Mouse (Mus musculus): Measurements from ENCODE around the gene Acyp2. TPM values are rescaled to one million over a fixed set of nuclear protein-coding genes. Genes with fewer than 3 reads are reported as not detected.

Acyp2 gene
- polyA plus RNA-seq, 1 experiment from 2014 or later = 19.1 TPM

- Histone ChIP-seq H3K27ac (replicated peaks) (no peak overlapping the region), H3K27me3 (ENCODE audit: control insufficient read depth, insufficient read depth, low read length) (no peaks in the 10 kb centered on the region), H3K9me3 (ENCODE audit: control insufficient read depth, low read length) (no peaks in the 10 kb centered on the region), H3K9ac (ENCODE audit: low read length) (no peak overlapping the region), H3K4me2 (replicated peaks; ENCODE audit: low read depth) (no peak overlapping the region), H3K36me3 (ENCODE audit: control insufficient read depth, insufficient read depth, low read length) (no peaks in the 10 kb centered on the region), H3K4me1 (replicated peaks; ENCODE audit: control insufficient read depth, insufficient read depth) (no peaks in the 10 kb centered on the region), H3K4me3 (ENCODE audit: low read depth, low read length) (no peak overlapping the region)
- no peak for DNase-seq (ENCODE audit: low spot score)
- ATAC-seq (ENCODE audit: low FRiP score, low TSS enrichment) = no peak
- TF ChIP-seq CTCF (IDR thresholded peaks at IDR 0.05; ENCODE audit: low read depth) = no peak
- no peak for TF ChIP-seq EP300 (optimal IDR thresholded peaks at IDR 0.05)
- 66% methylated on average over 2 of the region's 2 CpGs for WGBS
These were observed 152.2 kb downstream of the Acyp2 start for GRCm38 (mm10) chr11:30497151-30497550.

- no peaks in the 10 kb centered on the region for H3K9me3 ChIP-seq (ENCODE audit: control insufficient read depth, low read length)
- no peaks in the 10 kb centered on the region for H3K4me1 ChIP-seq (replicated peaks; ENCODE audit: control insufficient read depth, insufficient read depth)
- TF ChIP-seq CTCF (IDR thresholded peaks at IDR 0.05; ENCODE audit: low read depth) = no peak
- TF ChIP-seq EP300 (optimal IDR thresholded peaks at IDR 0.05) = no peak
- DNase-seq (ENCODE audit: low spot score) (no peak), ATAC-seq (ENCODE audit: low FRiP score, low TSS enrichment) (no peak)
- no peak overlapping the region for H3K27ac ChIP-seq (replicated peaks)
- H3K9ac ChIP-seq (ENCODE audit: low read length) = no peak overlapping the region
- H3K27me3 ChIP-seq (ENCODE audit: control insufficient read depth, insufficient read depth, low read length) = no peaks in the 10 kb centered on the region
- no peak overlapping the region for H3K4me3 ChIP-seq (ENCODE audit: low read depth, low read length)
- no peak overlapping the region for H3K4me2 ChIP-seq (replicated peaks; ENCODE audit: low read depth)
- H3K36me3 ChIP-seq (ENCODE audit: control insufficient read depth, insufficient read depth, low read length) = no peaks in the 10 kb centered on the region
These were observed 157.7 kb downstream of the Acyp2 start for GRCm38 (mm10) chr11:30491515-30492260.

GRCm38 (mm10) chr11:30488183-30488582 lies 161.2 kb downstream of the Acyp2 start:
- 70% methylated on average over 10 of the region's 10 CpGs for WGBS
- TF ChIP-seq CTCF (IDR thresholded peaks at IDR 0.05; ENCODE audit: low read depth) (no peak), EP300 (optimal IDR thresholded peaks at IDR 0.05) (no peak)

GRCm38 (mm10) chr11:30483286-30483685 lies 166.1 kb downstream of the Acyp2 start:
- Histone ChIP-seq H3K27me3 (ENCODE audit: control insufficient read depth, insufficient read depth, low read length) (no peaks in the 10 kb centered on the region), H3K9ac (ENCODE audit: low read length) (no peak overlapping the region), H3K4me3 (ENCODE audit: low read depth, low read length) (no peak overlapping the region), H3K4me1 (replicated peaks; ENCODE audit: control insufficient read depth, insufficient read depth) (no peaks in the 10 kb centered on the region), H3K36me3 (ENCODE audit: control insufficient read depth, insufficient read depth, low read length) (no peaks in the 10 kb centered on the region), H3K4me2 (replicated peaks; ENCODE audit: low read depth) (no peak overlapping the region), H3K27ac (replicated peaks) (no peak overlapping the region), H3K9me3 (ENCODE audit: control insufficient read depth, low read length) (no peaks in the 10 kb centered on the region)
- DNase-seq (ENCODE audit: low spot score) (no peak), ATAC-seq (ENCODE audit: low FRiP score, low TSS enrichment) (no peak)
- TF ChIP-seq EP300 (optimal IDR thresholded peaks at IDR 0.05) = no peak
- no peak for TF ChIP-seq CTCF (IDR thresholded peaks at IDR 0.05; ENCODE audit: low read depth)
- 68% methylated on average over 4 of the region's 4 CpGs for WGBS

More at GRCm38 (mm10) chr11:30488183-30488582, 161.2 kb downstream of the Acyp2 start:
- Histone ChIP-seq H3K27ac (replicated peaks) (no peak overlapping the region), H3K4me2 (replicated peaks; ENCODE audit: low read depth) (no peak overlapping the region), H3K9me3 (ENCODE audit: control insufficient read depth, low read length) (no peaks in the 10 kb centered on the region), H3K4me3 (ENCODE audit: low read depth, low read length) (no peak overlapping the region), H3K27me3 (ENCODE audit: control insufficient read depth, insufficient read depth, low read length) (no peaks in the 10 kb centered on the region), H3K36me3 (ENCODE audit: control insufficient read depth, insufficient read depth, low read length) (no peaks in the 10 kb centered on the region), H3K9ac (ENCODE audit: low read length) (no peak overlapping the region), H3K4me1 (replicated peaks; ENCODE audit: control insufficient read depth, insufficient read depth) (no peaks in the 10 kb centered on the region)
- DNase-seq (ENCODE audit: low spot score) = no peak
- ATAC-seq (ENCODE audit: low FRiP score, low TSS enrichment) = no peak

GRCm38 (mm10) chr11:30471751-30472593 lies 177.4 kb downstream of the Acyp2 start, which contains the start of gene 4930505A04Rik:
Gene 4930505A04Rik (minus strand): TSS chr11:30471827.
- H3K27me3 ChIP-seq (ENCODE audit: control insufficient read depth, insufficient read depth, low read length) = no peaks in the 10 kb centered on the region
- peak within 1 kb of the TSS; percentile 42 for H3K4me3 ChIP-seq (ENCODE audit: low read depth, low read length)
- DNase-seq (ENCODE audit: low spot score) (peak; percentile 90), ATAC-seq (ENCODE audit: low FRiP score, low TSS enrichment) (peak; percentile 95)
- H3K36me3 ChIP-seq (ENCODE audit: control insufficient read depth, insufficient read depth, low read length) = no peaks in the 10 kb centered on the region
- no peaks in the 10 kb centered on the region for H3K9me3 ChIP-seq (ENCODE audit: control insufficient read depth, low read length)
- H3K4me1 ChIP-seq (replicated peaks; ENCODE audit: control insufficient read depth, insufficient read depth) = no peaks in the 10 kb centered on the region
- no peak for TF ChIP-seq EP300 (optimal IDR thresholded peaks at IDR 0.05)
- no peak for TF ChIP-seq CTCF (IDR thresholded peaks at IDR 0.05; ENCODE audit: low read depth)
- 3% methylated on average over 17 of the region's 17 CpGs for WGBS
- H3K9ac ChIP-seq (ENCODE audit: low read length) = peak within 1 kb of the TSS; percentile 54
- peak within 1 kb of the TSS; percentile 76 for H3K4me2 ChIP-seq (replicated peaks; ENCODE audit: low read depth)
- H3K27ac ChIP-seq (replicated peaks) = peak within 1 kb of the TSS; percentile 87

Data from stomach, postnatal 0 days (tissue).